Mouse (Mus musculus) kidney, embryonic 15.5 days (tissue): ENCODE measurements at regions not wholly inside any gene's neighbourhood (a gene's known extent, or its start where the extent isn't known, plus 50 kb on each side); places are given as distances from the start of the nearest gene placed in this dataset.

Experiments
- ATAC-seq: fragments of 200-750 bp; cut with Nextera tagmentation; replicated peaks from 2 replicates; pipeline ENCODE4 v1.8.0; 2017; ENCODE audit warnings: moderate TSS enrichment; ENCODE audit not compliant: low FRiP score
- H3K27ac ChIP-seq: fragments of 300-500 bp; sonication (generic); 2 replicates; pipeline ENCODE4 v1.5.1; 2015; ENCODE audit warnings: mild to moderate bottlenecking, inconsistent platforms
- H3K27me3 ChIP-seq: fragments of 300-500 bp; sonication (generic); 2 replicates; pipeline ENCODE4 v1.6.1; 2015; ENCODE audit warnings: inconsistent platforms
- H3K36me3 ChIP-seq: fragments of 300-500 bp; sonication (generic); 2 replicates; pipeline ENCODE4 v1.6.1; 2015; ENCODE audit warnings: inconsistent platforms
- H3K4me1 ChIP-seq: fragments of 300-500 bp; sonication (generic); 2 replicates; pipeline ENCODE4 v1.6.1; 2015; ENCODE audit warnings: inconsistent platforms
- H3K4me2 ChIP-seq: fragments of 300-500 bp; sonication (generic); 2 replicates; pipeline ENCODE4 v1.6.1; 2015; ENCODE audit warnings: moderate library complexity, mild to moderate bottlenecking, inconsistent platforms
- H3K4me3 ChIP-seq: fragments of 300-500 bp; sonication (generic); replicated peaks from 2 replicates; pipeline ENCODE4 v1.5.1; 2015; ENCODE audit warnings: mild to moderate bottlenecking, inconsistent platforms
- H3K9ac ChIP-seq: fragments of 300-500 bp; sonication (generic); 2 replicates; pipeline ENCODE4 v1.6.1; 2015; ENCODE audit warnings: mild to moderate bottlenecking, inconsistent platforms
- H3K9me3 ChIP-seq: fragments of 300-500 bp; sonication (generic); replicated peaks from 2 replicates; pipeline ENCODE4 v1.6.1; 2016; ENCODE audit warnings: inconsistent platforms
- WGBS: fragments of 180-500 bp; shearing (Covaris S2); methylation state at CpG from one replicate; pipeline ENCODE4 v1.1.7; 2015; ENCODE audit warnings: mixed read lengths; 5-methylcytosine and 5-hydroxymethylcytosine counted together

DNA sequence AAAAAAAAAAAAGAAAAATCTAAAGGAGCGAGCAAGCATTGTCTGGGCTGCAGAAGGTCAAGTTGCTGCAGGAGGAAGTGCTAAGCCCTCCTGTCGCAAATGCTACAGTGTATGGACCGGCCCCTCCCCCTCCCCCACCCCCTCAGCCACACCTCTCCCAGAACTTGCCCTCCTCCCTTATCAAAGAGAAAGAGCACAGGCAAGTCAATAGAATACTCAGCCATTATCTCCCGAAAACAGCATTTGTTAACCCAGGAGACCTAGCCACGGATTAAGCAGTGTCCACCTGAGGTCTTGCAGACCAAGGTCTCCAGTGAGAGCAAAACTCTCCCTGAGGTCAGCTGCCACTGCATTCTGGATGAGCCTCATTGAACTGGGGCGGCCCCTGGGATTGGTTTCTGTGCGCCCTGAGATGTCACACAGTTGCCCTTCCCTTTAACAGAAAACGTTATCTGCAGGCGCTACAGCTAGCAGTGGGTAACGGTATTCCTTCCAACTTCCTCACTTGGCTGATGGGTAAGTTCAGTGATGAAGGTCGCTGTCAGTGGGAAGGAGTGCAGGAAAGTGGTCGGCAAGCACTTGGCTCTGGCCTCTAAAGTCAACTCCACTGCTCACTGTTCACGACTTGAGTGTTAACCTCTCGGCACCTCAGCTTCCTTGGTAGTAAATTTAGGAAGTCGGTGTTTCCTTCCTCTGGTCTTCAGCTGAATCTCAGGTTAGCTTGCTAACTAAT, 68.0 kb upstream of the Bach2 start:
- Histone ChIP-seq H3K4me1 (peaks cover 32% of the 10 kb centered on the region), H3K4me3 (no peak overlapping the region), H3K9me3 (no peaks in the 10 kb centered on the region), H3K9ac (no peak overlapping the region), H3K36me3 (no peaks in the 10 kb centered on the region), H3K27me3 (no peaks in the 10 kb centered on the region), H3K27ac (peak overlapping the region; percentile 7), H3K4me2 (peak overlapping the region; percentile 15; the same call in 1 of the 2 replicates)
- WGBS, result 32% methylated on average over 15 of the region's 15 CpGs
- ATAC-seq, result no peak; the same call in 1 of the 2 replicates

DNA sequence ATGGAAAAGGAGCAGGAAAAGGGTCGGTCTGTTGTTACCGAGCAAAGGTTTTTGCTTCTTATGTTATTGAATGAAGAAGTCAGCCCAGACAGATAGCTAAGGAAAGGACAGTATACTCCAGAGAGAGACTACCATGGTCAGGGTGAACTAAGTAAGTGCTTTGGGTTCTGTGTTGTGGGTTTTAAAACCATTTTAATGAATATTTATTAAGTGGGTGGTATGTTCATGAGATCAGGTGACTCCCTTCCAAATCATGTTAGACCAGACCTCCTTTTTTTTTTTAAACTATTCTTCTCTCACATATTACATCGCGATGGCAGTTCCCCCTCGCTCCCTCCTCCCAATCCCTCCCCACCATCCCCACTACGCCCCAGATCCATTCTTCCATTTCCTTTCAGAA, 67.3 kb upstream of the Bach2 start:
- H3K27ac ChIP-seq, result no peak overlapping the region
- no peak overlapping the region for H3K4me3 ChIP-seq
- no peaks in the 10 kb centered on the region for H3K27me3 ChIP-seq
- peaks cover 37% of the 10 kb centered on the region for H3K4me1 ChIP-seq
- H3K36me3 ChIP-seq, result no peaks in the 10 kb centered on the region
- no peak for ATAC-seq
- H3K9me3 ChIP-seq, result no peaks in the 10 kb centered on the region
- WGBS, result 92% methylated on average over 6 of the region's 6 CpGs
- no peak overlapping the region for H3K9ac ChIP-seq
- no peak overlapping the region for H3K4me2 ChIP-seq

DNA sequence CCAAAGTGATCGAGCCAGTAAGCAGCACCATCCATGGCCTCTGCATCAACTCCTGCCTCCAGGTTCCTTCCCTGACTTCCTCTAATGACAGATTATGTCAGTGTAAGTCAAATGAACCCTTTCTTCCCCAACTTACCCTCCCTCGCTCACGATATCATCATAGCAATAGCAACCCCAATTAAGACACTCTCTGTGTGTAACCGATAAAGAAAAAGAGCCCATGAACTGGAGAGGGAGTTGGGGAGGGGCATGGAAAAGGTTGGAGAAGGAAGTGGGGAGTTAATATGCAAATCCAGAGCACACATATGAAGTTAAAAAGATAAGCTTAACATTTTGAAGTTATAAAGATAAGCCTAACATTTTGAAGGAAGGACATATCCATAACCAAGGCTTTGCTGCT, 65.6 kb upstream of the Bach2 start:
- H3K4me3 ChIP-seq, result no peak overlapping the region
- no peak for ATAC-seq
- no peak overlapping the region for H3K4me2 ChIP-seq
- H3K27ac ChIP-seq, result no peak overlapping the region
- WGBS, result 89% methylated on average over 4 of the region's 4 CpGs
- no peak overlapping the region for H3K9ac ChIP-seq
- H3K27me3 ChIP-seq, result no peaks in the 10 kb centered on the region
- no peaks in the 10 kb centered on the region for H3K36me3 ChIP-seq
- peaks cover 44% of the 10 kb centered on the region for H3K4me1 ChIP-seq
- no peaks in the 10 kb centered on the region for H3K9me3 ChIP-seq

DNA sequence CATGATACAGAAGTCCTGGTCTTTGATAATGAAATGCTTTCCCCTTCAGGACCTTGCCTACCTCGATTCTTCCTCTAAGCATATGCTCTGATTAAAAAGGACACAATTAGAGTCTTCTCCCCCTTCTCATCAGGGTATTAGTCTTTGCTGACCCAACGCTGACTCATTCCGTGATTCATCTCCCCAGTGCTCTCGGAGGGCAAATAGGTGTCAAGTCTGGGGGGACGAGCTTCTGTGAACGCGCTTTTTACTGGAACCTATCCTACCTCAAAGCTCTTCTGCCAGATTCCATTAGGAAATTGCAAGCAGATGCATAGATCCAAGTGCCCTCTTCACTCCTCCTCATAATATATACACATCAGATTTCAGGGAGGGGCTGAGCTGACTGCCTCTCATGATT, 63.8 kb upstream of the Bach2 start:
- H3K27ac ChIP-seq, result no peak overlapping the region
- no peaks in the 10 kb centered on the region for H3K9me3 ChIP-seq
- peaks cover 51% of the 10 kb centered on the region for H3K4me1 ChIP-seq
- no peak overlapping the region for H3K4me3 ChIP-seq
- no peak for ATAC-seq
- H3K36me3 ChIP-seq, result no peaks in the 10 kb centered on the region
- H3K4me2 ChIP-seq, result no peak overlapping the region
- H3K27me3 ChIP-seq, result no peaks in the 10 kb centered on the region
- no peak overlapping the region for H3K9ac ChIP-seq
- 47% methylated on average over 7 of the region's 7 CpGs for WGBS

DNA sequence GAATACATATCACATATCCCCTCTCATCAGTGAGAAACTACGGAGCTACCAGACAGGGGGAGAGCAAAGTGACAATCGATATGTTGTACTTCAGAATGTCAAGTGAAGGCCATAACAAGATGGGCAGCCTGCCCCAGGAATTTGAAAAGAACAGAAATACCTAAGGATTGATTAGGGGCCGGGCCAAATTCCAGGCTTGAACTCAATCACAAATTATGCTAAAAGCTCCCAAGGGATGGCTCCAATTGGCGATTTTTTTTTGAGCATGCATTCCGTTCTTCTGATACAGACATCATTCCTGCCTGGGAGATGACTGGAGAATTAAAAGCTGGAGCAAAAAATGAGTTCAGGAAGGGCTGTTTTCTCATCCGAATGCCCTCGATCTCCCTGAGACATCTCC, 63.4 kb upstream of the Bach2 start:
- no peak for ATAC-seq

DNA sequence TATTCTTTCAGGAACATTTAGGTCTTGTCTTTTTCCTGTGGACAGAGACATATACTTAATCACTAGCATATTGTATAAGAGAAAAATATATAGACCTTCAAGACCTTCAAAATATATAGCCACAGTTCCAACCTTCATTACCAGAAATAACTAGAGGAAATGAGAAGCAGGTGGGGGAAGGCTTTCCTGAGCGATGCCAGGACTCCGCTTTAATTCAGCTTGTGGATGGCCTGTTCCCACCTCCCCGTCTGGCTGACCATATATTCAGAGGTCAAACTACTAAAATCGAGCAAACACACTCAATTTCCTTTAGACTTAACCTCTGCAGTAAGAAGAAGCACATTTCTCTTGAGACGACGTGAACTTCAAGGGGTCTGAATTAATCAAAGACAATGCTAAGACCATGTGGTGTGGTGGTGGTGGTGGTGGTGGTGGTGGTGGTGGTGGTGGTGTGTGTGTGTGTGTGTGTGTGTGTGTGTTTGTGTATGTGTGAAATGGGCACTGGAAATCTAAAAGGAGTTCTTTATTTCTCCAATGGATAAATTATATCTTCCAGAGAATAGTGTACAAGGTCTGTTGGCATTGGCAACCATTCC, 62.7 kb upstream of the Bach2 start:
- peaks cover 48% of the 10 kb centered on the region for H3K4me1 ChIP-seq
- 29% methylated on average over 6 of the region's 6 CpGs for WGBS

More for the DNA sequence above, 63.4 kb upstream of the Bach2 start:
- Histone ChIP-seq H3K27ac (no peak overlapping the region), H3K4me1 (peaks cover 51% of the 10 kb centered on the region), H3K27me3 (no peaks in the 10 kb centered on the region), H3K4me3 (no peak overlapping the region), H3K36me3 (no peaks in the 10 kb centered on the region), H3K4me2 (no peak overlapping the region), H3K9me3 (no peaks in the 10 kb centered on the region), H3K9ac (no peak overlapping the region)
- 57% methylated on average over 7 of the region's 7 CpGs for WGBS

DNA sequence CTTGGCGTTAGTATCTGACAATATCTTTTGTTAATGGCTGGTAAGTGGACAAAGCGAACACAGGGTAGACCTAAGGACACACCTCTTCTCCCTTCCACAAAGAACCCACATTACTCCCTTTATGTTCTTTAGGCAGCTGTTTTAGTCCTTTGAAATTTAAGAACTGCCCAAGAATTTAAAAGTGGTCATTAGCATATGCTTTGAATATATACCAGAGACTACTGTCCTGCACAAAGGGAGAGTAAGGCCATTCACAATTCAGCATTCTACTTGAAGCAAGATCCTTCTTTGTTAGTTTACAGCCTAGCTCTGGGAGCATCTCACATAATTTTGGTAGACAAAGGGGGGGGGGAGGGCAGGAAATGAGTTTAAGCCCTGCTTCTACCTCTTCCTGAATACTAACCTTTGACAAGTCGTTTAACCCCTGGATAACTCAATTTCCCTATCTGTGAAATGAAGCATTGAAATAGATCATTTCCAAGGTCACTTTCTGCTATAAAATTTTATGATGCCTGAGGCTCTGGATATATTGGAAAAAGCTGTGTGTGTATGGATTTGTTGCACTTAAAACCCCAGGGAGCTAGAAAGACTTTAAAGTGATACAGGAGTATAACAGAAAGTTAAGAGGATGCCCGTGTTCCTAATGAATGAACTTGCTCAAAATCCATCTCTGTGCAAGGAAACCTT, 62.0 kb upstream of the Bach2 start:
- Histone ChIP-seq H3K4me1 (peaks cover 48% of the 10 kb centered on the region), H3K27ac (peak overlapping the region; percentile 61), H3K36me3 (no peaks in the 10 kb centered on the region), H3K27me3 (no peaks in the 10 kb centered on the region), H3K9ac (no peak overlapping the region), H3K4me2 (no peak overlapping the region), H3K9me3 (no peaks in the 10 kb centered on the region), H3K4me3 (no peak overlapping the region)
- no peak for ATAC-seq
- 33% methylated on average over 4 of the region's 4 CpGs for WGBS

More for the DNA sequence above, 62.7 kb upstream of the Bach2 start:
- Histone ChIP-seq H3K27me3 (no peaks in the 10 kb centered on the region), H3K4me3 (no peak overlapping the region), H3K36me3 (no peaks in the 10 kb centered on the region), H3K27ac (no peak overlapping the region), H3K9me3 (no peaks in the 10 kb centered on the region), H3K9ac (no peak overlapping the region), H3K4me2 (no peak overlapping the region)
- ATAC-seq, result no peak

DNA sequence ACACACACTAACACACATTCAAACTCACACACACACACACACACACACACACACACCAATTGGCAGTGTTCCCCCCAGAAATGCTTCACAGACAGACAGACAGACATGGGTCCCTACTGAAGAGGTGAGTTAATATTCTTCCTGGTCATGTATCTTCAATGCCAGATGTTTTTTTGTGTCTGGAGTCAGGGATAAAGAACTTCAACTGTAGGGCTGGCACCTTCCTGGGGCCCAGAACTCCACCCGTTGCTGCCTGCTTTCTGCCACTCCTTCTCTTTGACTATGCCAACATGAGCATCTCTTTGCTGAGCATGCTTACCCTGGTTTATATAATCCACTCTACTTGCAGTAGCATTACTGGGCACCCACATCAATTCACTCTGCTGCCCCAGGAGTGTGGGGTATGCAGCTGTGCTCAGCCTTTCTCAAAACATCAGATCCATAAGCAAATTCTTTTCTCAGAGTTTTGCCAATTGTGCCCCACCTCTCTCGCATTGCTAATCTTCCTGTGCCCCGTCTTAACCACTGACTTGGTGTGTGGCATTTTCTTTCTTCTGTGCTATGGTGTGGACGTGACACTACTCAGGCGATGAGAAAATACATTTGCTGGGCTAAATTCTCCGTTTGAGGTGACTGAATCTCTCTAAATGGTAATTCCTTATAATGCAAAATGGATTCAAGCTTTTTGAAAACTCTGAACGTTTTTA, 60.5 kb upstream of the Bach2 start:
- no peaks in the 10 kb centered on the region for H3K27me3 ChIP-seq
- 83% methylated on average over 7 of the region's 7 CpGs for WGBS
- H3K9ac ChIP-seq, result no peak overlapping the region
- no peaks in the 10 kb centered on the region for H3K36me3 ChIP-seq
- H3K27ac ChIP-seq, result no peak overlapping the region
- no peak overlapping the region for H3K4me2 ChIP-seq
- no peak overlapping the region for H3K4me3 ChIP-seq
- no peak for ATAC-seq
- H3K4me1 ChIP-seq, result peaks cover 48% of the 10 kb centered on the region
- H3K9me3 ChIP-seq, result no peaks in the 10 kb centered on the region

DNA sequence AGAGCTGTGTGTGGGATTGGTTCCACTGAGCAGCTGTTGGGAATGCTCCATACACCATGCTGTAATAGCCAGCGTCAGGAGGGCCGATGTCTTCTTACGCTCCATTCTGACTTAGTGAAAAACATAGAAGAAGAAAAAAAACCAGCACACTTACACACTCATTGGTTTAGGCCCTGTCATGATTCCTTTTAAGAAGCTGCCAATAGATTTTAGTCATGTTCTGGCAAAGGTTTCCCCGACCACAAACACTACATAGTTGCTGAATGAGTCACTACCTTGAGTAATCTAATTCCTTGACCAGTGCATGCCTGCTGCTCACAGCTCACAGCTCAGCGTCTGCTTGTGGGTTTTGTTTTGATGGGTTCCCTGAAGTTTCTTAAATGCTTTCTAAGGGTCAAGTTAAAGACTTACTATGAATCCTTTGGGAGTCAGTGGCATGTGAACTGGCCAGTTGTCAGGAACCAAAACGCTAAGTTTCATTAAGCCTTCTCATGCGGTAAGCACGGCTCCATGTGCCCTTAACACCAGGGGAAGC, 58.8 kb upstream of the Bach2 start:
- Histone ChIP-seq H3K27ac (peak overlapping the region; percentile 72), H3K36me3 (no peaks in the 10 kb centered on the region), H3K4me3 (no peak overlapping the region), H3K4me2 (peak overlapping the region; percentile 3; the same call in 1 of the 2 replicates), H3K9ac (0 out of 2 replicates have a peak overlapping the region, but pooled peaks have one; percentile 30), H3K27me3 (no peaks in the 10 kb centered on the region), H3K4me1 (peaks cover 43% of the 10 kb centered on the region), H3K9me3 (no peaks in the 10 kb centered on the region)
- ATAC-seq, result peak; percentile 90
- 30% methylated on average over 8 of the region's 8 CpGs for WGBS

DNA sequence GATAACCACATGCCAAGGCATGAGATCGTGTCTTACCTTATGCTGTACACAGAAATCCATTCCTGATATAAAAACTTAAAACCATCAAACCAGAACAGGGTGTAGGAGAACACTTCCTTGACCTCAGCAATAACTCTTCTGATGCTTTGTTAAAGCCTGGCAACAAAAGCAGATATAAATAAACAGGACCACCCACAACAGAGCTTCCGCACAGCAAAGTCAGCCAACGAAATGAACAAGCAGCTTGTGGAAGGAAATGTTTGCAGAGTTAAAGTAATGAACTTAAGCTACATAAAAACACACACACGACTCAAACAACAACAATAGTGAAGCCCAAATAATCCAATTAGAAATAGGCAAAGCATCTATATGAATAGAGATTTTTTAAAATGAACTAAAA, 54.8 kb upstream of the Bach2 start:
- WGBS, result 39% methylated on average over 4 of the region's 4 CpGs
- H3K4me2 ChIP-seq, result no peak overlapping the region
- no peak overlapping the region for H3K4me3 ChIP-seq
- peaks cover 17% of the 10 kb centered on the region for H3K4me1 ChIP-seq
- no peaks in the 10 kb centered on the region for H3K9me3 ChIP-seq
- H3K9ac ChIP-seq, result no peak overlapping the region
- no peaks in the 10 kb centered on the region for H3K36me3 ChIP-seq
- ATAC-seq, result no peak
- no peaks in the 10 kb centered on the region for H3K27me3 ChIP-seq
- no peak overlapping the region for H3K27ac ChIP-seq

DNA sequence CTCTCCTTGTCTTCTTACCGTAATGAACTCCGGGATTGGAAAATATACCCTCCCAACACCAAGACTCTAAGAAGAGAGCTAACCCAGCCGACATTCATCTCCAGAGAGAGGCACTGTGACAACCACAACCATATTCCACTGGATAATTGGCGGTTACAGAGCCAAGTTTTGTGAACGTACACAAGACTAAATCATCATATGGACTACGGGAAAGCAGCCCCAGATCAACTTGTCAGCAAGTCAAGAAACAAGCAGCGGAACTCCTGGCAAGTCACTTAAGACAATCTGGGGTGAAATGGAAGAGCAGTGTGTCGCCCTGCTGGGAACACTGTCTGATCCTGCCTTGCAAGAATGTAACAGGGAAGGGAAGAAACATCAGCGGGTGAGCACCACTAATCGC, 52.6 kb upstream of the Bach2 start:
- no peaks in the 10 kb centered on the region for H3K4me1 ChIP-seq
- no peak for ATAC-seq
- 86% methylated on average over 10 of the region's 10 CpGs for WGBS
- no peaks in the 10 kb centered on the region for H3K27me3 ChIP-seq
- no peak overlapping the region for H3K9ac ChIP-seq
- H3K27ac ChIP-seq, result no peak overlapping the region
- no peaks in the 10 kb centered on the region for H3K9me3 ChIP-seq
- H3K36me3 ChIP-seq, result no peaks in the 10 kb centered on the region
- no peak overlapping the region for H3K4me3 ChIP-seq
- H3K4me2 ChIP-seq, result no peak overlapping the region

DNA sequence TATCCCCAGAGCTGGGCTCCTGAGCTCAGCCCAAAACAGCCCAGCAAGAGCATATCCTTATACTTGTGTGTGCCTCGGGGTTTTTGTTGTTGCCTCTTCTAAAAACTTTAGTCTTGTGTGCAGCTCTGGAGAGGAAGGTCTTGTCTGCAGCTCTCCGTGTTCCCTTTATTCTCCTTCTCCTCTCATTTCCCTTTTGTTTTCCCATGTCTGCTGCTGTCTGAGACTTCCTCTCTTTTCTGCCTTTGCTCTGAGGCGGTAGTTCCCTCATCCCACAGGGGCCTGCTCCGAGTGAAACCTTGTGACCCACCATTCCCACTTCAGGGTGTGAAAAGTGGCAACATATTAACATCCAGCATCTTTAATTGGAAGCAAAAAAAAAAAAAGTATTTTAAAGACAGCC, 51.5 kb upstream of the Bach2 start:
- Histone ChIP-seq H3K27me3 (no peaks in the 10 kb centered on the region), H3K4me1 (no peaks in the 10 kb centered on the region), H3K9me3 (no peaks in the 10 kb centered on the region), H3K36me3 (no peaks in the 10 kb centered on the region), H3K4me3 (no peak overlapping the region), H3K4me2 (no peak overlapping the region), H3K27ac (no peak overlapping the region), H3K9ac (no peak overlapping the region)
- ATAC-seq, result no peak
- WGBS, result 67% methylated on average over 4 of the region's 4 CpGs
